Mouse (Mus musculus): ENCODE data around the gene Nfib.

- TF ChIP-seq CTCF (IDR thresholded peaks at IDR 0.05; ENCODE audit: insufficient read depth, low read length) (no peak), POLR2A (IDR thresholded peaks at IDR 0.05; ENCODE audit: borderline replicate concordance, extremely low read depth, low read depth, low read length) (no peak)
Observed at GRCm38 (mm10) chr4:82540048-82540410, 165.5 kb downstream of the Nfib start.

All from lung, adult 2 months (tissue).